Mouse (Mus musculus) erythroblast, adult 5-6 weeks (primary cell): ENCODE results near the gene Ash1l. TPM values are rescaled to one million over a fixed set of nuclear protein-coding genes. Genes with fewer than 3 reads are reported as not detected.
"Not testable (repeated sequence)": the region's sequence is repeated elsewhere in the genome, so short reads cannot be mapped to it uniquely, and the experiment has no call there.

Experiments
- ATAC-seq: replicated peaks from 2 replicates; pipeline ENCODE4 v1.8.0; 2016; ENCODE audit warnings: moderate number of reproducible peaks, mild to moderate bottlenecking, moderate TSS enrichment, inconsistent platforms; ENCODE audit not compliant: poor library complexity, low FRiP score, severe bottlenecking
- total RNA-seq, 2 experiments: library from RNA; stranded (forward) in 1 of 2; stranded (reverse) in 1 of 2; fragments of 150-400 nt in 1 of 2; fragments of 200-764, 138-1000 nt in 1 of 2; gene quantifications; 2 replicates each; pipeline versions ENCODE4 v1.2.3 to v1.2.4; 2015 to 2017; ENCODE audit warnings: low replicate concordance in 2 of 2

The Ash1l gene
- total RNA-seq, 2 experiments from 2014 or later: 18.2 to 22.5 TPM

DNA sequence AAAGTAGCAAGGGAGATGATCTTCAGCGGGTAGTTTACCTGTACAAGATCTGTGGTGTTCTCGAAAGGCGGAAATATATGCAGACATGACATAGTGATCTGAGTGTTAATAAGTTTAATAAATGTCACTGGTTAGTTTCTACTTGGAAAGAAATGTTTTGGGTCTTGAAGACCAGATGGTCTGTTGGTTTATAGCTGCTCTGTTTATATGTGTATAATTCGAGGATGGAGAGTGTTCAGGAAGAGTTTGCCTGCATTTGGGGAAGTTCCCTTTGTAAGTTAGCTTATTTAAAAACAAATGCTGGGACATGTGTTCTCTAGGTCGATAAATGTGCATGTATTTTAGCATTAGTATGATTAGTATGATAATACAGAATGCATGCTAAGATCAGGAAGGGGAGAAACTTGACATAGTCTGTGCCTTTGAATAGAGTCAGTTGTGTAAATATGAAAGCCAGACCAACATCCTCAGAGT lies 942 bp downstream of the Ash1l start:
- no peak for ATAC-seq

DNA sequence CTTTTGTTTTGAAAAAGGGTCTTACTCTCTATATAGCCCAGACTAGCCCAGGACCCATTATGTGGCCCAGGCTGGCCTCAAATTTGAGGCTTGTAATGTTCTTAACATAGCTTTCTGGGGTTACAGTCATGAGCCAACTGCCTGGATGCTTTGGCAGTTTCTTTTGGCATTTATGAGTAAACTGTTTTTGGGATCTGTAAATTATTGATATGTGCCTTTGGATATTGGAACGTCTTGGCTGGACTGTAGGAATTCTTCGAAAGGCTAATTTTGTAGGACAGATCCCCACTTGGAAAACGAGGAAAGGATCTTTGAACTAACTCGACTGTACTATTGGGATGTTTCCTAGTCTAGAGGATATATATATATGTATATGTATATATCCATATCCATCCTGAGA lies 2.8 kb downstream of the Ash1l start:
- no peak for ATAC-seq

DNA sequence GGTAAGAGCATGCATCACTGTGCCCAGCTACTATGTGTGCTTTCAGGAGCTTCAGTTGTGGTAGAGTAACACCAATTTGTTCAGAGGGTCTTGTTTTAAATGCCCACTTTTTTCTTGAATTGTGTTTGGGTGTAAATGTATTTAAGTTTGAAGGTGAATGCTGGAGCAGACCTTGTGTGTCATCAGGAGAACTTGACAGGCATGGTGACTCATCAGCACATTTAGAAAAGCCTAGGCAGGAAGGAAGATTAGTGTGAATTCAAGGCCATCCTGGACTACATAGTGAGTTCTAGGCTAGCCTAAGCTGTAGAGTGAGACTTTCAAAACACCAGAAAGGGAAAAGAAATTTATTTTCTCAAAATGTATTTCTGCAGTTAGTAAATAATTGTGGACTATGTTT lies 3.3 kb downstream of the Ash1l start:
- no peak for ATAC-seq

DNA sequence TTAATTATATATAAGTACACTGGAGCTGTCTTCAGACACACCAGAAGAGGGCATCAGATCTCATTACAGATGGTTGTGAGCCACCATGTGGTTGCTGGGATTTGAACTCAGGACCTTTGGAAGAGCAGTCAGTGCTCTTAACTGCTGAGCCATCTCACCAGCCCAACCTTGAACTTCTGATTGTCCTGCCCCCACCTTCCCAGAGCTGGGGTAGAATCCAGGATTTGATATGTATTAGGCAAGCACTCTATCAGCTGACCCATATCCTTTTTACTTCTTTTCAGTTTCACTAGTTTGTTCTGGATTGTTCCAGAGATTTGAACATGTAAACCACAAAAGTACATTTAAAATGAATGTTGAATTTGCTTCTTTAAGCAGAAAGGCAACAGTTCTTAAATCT lies 12.8 kb downstream of the Ash1l start:
- ATAC-seq: not testable (repeated sequence)

DNA sequence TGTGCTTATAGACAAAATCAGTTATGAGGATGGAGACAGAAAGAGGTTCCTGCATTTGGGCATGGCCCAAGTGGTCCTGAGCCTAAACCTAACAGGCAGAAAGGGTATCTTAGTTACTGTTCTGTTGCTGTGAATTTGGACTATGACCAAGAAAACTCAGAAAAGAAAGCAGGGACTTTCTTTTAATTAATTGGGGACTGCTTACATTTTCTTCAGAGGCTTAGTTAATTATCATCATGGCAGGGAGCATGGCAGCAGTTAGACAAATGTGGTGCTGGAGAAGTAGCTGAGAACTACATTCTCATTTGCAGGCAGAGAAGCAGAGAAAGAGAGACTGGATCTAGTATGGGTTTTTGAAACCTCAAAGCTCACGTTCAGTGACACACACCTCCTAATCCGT lies 24.6 kb downstream of the Ash1l start:
- no peak for ATAC-seq

DNA sequence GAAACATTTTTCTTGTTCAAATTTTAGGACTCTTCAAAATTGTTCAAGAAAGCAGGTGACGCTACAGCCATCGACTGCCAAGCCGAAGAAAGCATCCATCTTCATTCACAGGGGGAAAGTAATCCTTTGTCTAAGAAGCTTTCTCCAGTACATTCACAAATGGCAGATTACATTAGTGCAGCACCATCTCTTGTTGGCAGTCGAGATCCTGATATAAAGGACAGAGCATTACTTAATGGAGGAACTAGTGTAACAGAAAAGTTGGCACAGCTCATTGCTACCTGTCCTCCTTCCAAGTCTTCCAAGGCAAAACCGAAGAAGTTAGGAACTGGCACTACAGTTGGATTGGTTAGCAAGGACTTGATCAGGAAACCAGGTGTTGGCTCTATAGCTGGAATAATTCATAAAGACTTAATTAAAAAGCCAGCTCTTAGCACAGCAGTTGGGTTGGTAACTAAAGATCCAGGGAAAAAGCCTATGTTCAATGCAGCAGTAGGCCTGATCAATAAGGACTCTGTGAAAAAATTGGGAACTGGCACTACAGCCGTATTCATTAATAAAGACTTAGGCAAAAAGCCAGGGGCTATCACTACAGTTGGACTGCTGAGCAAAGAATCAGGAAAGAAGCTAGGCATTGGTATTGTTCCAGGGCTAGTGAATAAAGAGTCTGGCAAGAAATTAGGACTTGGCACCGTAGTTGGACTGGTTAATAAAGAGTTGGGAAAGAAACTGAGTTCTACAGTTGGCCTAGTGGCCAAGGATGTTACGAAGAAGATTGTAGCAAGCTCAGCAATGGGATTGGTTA lies 31.0 kb downstream of the Ash1l start:
- no peak for ATAC-seq

DNA sequence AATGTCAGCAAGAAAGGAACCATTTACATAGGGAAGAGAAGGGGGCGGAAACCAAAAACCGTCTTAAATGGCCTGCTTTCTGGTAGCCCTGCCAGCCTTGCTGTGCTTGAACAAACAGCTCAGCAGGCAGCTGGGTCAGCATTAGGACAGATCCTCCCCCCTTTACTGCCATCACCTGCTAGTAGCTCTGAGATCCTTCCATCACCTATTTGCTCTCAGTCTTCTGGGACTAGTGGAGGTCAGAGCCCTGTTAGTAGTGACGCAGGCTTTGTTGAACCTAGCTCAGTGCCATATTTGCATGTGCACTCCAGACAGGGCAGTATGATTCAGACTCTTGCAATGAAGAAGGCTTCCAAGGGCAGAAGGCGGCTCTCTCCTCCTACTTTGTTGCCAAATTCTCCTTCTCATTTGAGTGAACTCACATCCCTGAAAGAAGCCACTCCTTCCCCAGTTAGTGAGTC lies 33.5 kb downstream of the Ash1l start:
- no peak for ATAC-seq

DNA sequence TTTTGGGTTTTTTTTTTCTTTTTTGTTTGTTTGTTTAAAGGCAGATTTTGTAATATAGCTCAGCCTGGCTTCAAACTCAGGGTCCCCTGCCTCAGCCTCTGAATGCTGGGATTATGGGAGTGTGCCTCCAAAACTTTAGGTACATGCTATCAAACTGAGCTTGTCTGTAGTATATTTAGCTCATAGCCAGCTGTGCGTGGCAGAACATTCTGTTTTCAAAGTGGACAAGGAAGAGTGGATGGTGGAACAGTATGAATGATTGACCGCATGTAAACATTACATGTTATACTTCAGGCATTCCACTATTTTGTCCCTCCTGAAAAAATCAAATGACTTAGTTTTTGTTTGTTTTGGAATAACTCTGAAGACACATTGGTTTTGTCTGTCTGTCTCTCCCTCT lies 42.4 kb downstream of the Ash1l start:
- ATAC-seq: no peak

DNA sequence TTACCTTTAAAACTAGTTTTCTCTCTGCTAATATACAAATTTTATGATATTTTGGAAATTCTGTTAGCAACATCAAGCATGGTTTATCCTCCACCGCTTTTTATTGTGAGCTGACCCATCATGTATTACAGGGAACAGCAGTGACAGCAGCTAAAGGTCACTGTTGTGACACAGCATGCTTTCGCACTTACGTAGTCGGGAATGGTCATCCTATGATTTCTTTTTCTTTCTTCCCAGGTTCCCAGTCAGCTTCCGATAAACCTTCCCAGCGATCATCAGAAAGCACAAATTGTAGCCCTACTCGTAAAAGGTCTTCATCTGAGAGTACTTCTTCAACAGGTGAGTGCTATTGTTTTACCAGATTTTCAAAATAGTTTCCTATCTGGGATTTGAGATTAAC lies 51.1 kb downstream of the Ash1l start:
- no peak for ATAC-seq

DNA sequence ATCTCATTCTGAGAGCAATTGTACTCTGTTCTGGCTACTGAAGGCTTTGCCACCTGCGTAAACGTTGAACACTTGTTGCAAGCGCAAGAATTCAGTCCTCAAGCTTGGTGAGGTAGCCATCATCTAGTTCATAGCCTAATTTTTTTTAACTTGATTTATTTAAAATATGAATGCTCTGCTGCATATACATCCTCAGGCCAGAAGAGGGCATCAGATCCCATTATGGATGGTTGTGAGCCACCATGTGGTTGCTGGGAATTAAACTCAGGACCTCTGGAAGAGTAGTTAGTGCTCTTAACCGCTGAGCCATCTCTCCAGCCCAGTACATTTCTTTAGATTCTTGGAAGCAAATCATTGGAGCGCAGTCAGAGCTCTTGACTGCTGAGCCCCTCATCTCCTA lies 80.5 kb downstream of the Ash1l start:
- not testable (repeated sequence) for ATAC-seq

DNA sequence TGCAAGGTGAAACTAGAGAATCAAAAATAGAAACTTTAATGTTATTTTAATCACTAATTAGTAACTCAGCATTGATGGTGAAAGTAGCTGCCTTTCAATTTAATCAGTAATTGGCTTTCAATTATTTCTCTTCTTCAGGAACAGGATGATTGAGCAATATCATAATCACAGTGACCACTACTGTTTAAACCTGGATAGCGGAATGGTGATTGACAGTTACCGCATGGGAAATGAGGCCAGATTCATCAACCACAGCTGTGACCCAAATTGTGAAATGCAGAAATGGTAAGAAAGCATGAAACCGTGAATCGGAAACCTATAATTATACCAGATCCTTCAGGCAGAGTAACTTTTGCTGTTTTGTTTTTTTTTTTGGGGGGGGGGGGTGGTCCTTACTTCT lies 92.9 kb downstream of the Ash1l start:
- no peak for ATAC-seq

DNA sequence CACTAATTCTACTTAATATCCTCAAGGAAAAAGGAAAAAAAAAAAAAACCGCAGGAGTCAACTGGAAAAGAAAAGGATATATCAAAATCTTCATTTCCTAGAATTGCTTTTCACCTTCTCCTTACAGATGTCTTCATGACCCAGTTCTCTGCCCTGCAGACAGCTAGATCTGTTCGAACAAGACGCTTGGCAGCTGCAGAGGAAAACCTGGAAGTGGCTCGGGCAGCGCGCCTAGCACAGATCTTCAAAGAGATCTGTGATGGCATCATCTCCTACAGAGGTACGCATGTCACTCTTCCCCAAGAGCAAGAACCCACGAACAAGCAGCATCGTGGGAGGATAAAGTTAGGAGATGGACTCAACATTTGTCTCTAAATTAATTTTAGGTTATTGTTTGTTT lies 107.9 kb downstream of the Ash1l start:
- ATAC-seq: no peak

DNA sequence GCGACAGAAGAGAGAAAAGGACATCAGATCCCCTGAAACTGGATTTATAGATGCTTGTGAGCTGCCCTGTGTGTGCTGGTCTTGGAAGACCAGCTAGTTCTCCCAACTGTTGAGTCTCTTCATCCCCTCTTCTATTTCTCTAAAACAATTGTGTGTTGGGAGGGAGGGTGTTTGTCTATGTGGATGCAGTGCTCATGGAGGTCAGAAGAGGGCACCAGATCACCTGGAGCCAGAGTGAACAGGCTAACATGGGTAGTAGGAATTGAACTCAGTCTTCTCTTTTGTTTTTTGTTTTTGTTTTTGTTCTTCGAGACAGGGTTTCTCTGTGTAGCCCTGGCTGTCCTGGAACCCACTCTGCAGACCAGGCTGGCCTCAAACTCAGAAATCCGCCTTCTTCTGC lies 108.4 kb downstream of the Ash1l start:
- peak; percentile 69 for ATAC-seq

DNA sequence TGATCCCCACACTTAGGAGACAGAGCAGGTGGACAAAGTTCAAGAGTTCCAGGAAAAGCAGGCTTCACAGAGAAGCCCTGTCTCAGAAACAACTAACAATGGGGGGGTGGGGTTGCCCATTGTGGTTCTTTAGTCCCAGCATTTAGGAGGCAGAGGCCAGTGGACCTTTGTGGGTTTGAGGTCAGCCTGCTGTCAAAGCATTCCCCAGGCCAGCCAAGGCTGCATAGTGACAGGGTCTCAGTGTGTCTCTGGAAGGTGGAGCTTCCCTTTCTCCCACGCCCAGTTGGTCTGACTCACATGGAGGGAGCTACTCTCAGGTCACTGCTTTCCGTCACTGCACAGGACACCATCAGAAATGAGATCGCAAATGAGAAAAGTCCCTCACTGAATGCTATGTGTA lies 111.3 kb downstream of the Ash1l start:
- ATAC-seq: no peak

DNA sequence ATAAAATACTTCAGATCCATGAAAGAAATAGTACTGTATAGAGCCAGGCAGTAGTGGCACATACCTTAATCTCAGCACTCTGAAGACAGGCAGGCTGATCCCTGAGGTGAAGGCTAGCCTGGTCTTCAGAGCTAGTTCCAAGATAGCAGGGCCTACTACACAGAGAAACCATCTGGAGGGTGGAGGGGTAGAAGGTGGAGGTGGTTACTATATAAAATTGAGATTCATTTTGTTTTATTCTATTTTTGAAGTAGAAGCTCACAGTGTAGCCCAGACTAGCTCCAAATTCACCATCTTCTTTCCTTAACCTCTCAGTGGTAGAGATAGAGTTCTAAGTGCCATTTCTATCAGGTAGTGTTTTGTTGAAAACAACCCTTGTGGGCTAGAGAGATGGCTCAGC lies 116.8 kb downstream of the Ash1l start:
- no peak for ATAC-seq

DNA sequence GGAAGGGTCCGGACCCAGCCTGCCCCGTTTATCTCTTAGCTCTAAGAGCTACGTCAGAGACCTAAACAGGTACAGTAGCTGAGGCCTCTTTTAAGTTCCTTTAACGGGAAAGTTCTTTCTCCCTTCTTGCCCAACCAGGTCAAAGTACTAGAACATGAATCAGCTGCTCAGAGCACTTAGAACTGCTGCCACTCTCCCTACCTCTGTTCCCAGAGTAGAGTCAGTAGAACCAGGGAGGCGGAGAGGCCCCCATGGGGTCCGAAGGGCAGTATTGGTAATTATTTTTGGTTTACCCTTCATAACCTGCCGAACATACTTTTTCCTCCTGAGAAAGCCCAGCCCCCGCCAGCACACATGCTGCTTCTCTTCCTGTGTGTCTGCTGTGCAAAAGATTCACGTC lies 127.0 kb downstream of the Ash1l start:
- ATAC-seq: no peak

DNA sequence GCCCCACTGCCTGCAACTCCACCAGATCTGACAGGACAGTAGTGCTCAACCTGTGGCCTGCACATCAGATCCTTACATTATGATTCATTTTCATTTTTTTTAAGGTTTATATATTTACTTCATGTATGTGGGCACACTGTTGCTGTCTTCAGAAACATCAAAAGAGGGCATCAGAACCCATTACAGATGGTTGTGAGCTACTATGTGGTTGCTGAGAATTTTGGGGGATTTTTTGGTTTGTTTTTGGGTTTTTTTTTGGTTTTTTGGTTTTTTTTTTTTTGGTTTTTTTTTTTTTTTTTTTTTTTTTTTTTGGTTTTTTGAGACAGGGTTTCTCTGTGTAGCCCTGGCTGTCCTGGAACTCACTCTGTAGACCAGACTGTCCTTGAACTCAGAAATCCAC lies 131.9 kb downstream of the Ash1l start:
- ATAC-seq: not testable (repeated sequence)

DNA sequence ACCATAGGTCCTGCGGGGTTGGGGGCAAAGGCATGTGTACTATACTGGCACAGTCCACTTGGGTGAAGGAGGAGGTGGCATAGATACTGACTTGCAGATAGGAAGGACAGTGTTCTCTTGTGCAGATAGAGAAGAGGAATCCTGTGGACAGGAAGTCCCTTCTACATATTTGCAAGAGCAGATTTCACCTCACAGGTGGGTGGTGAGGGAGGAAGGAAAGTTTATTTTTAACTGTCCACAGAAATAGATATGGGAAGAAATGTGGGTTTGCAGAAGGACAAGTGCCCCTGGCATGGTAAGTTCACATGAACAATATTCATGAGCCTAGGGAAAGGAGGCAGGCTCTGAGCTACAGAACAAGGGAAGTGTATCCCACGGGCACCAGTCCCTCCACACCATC lies 133.7 kb downstream of the Ash1l start:
- ATAC-seq: no peak

DNA sequence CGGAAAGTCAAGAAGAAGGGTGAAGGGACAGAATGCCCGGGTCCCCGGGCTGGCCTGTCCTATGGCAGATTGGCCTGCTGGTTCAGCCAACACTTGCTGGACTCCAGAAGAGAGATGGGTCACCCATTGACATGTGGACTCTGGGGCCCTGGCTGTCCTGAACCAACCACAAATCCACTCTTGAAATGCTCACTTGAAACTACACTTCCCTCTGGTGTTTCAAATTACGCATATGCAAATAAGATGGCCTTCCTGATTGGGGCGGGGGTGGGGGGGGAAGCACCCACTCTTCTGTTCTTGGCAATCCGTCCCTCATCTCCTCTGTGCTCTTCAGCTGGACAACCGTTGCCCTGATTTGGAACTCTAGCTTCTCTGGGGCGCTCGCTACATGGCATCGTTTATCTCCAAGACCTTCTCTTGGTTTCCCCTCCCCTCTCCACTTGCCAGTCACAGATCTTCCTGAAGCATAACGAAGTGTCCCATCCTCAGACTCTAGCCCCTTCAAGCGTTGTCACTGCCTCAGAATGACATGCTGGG lies 134.3 kb downstream of the Ash1l start:
- ATAC-seq: no peak

DNA sequence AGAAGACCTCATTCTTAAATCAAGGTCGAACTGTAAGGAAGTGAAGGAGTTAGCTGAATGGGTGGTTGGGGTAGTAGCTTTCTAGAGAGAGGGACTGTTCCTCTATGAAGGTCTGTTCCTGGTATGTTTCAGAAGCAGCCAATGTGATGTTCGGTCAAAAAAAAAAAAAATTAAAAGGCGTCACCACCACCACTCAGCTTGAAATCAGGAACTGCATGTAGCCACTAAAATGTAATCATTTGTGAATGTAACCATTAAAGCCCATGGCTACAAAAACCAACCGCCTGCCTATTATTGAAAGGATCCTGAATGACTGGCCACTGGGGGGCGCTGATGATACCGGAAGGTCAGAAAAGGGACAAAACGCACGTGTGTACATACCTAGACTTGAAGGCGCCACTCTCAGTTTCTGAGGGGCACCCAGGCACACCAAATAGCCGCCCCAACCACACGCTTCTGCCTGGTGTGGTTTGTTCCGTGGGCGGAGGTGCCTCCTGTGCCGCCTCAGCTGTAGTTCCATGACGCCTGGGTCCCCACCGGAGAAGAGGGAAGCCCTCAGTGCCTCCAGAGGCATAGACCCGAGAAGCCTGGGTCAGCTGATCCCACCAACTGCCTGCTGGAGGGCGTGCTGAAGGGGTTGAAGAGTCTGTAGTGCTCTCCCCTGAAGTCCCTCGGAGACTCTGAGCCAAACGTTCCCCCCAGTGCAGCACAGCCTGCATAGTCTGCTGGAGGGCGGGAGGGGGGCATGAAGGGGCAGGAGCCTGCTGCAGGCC lies 137.1 kb downstream of the Ash1l start:
- no peak for ATAC-seq

DNA sequence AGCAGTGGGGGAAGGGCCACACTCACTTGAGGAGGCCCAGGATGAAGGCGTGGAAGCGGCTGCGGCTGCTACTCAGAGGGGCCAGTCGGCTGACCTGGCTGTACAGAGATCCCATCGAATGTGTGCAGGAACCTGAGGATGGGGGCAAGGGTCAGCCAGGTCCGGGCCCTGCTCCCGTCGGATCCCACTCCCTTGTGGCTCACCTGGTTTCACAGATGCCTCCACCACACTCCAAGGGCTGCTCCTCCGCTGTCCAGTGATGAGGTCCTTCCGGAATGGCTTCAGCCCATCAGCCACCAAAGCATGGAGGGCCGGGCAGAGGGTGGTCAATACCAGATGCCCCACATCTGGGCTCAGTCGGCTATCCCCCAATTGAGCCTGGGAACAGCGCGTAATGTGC lies 138.6 kb downstream of the Ash1l start:
- ATAC-seq: no peak
